Mouse (Mus musculus) layer of hippocampus, adult 11-12 months (tissue): Measurements from ENCODE around the gene Cops9.

ENCODE experiments used
- DNase-seq: peaks from one replicate; pipeline ENCODE4 v3.0.0; 2022; ENCODE audit warnings: low spot score

The Cops9 gene

DNA sequence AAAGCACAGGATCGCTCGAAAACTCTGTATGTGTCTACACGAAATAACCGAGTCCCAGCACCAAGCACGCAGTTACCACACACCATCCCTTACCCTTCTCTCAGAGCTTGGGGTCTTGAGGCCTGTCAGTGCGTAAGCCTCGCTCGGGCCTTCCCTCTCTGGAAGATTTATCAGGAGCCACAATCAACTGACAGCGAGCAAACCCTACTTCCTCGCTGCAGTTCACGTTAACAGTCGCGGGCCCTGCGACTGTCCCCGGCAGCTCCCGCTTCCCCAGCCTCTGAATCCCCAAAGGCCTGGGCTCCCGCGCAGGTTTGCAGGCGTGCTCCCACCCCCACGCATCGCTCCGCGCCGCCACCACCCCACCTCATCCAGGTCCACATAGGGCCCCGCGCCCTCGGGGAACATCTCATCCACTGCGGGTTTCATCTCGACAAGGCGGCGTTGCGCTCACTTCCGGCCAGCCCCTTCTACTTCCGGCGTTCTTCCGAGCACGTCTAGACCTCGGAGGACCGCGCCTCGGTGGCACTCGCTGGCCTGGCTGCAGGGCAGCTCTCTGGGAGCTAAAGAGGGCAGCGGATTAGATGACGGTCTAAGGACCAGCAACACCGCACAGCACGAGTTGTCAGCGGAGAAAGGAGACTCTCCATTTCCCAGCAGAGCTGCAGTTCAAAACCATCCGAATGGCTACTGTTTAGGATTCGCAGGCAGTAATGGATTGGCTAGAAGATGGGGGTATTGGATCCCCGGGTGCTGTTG lies at the start of gene Cops9:
TSS of gene Cops9 (minus strand) at position 472 of the 759 bp plus-strand sequence.
- peak; percentile 89 for DNase-seq

DNA sequence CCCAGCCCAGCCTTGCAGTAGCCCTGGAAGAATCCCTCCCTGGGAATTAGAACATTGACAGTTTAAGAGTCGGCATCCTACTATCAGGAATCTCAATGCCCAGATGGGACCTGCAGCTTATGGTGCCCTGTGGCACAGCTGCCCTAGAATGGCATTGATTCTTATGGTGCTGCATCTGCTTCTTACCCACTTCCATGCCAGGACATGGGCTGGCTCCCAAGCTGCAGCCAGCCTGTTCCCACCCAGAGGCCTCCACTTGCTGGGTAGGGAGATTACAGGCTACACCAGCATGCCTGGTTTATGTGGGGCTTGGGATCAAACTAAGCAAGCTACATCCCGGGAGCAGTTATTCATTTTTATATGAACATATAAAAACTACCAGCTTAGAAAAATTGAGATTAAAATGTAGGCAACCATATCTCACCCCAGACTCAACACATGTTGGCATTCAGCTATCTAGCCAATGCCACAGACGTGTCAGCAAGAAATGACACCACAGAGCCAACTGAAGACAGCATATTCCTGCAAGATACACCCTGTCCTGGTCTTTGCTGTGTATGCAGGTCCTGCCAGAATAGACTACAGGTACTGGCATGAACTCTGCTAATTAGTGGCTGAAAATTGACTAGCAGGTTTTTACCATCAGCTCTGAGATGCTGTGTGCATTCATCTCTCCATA lies 49.5 kb upstream of the Cops9 start:
- no peak for DNase-seq

GRCm38 (mm10) chr1:92686994-92687393 lies 45.2 kb upstream of the Cops9 start:
- DNase-seq, result no peak

DNA sequence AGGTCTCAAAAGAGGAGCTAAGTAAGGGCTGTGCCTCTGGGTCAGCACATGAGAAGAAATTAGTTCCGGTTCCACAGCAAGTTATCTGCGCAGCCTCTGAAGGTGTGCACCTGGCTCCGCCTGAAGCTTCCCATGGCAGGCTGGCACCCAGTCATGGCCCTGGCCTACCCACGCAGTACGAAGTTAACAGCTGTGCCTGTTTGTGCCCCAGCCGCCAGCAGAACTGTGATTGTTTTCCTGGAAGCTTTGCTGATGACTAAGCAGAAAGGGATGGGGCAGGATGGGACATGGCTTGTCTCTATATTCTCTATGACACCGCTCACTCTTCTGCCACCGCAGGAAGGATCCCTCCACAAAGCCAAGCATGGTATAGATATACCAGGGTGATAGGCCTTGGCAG lies 41.4 kb upstream of the Cops9 start:
- DNase-seq, result peak; percentile 65

DNA sequence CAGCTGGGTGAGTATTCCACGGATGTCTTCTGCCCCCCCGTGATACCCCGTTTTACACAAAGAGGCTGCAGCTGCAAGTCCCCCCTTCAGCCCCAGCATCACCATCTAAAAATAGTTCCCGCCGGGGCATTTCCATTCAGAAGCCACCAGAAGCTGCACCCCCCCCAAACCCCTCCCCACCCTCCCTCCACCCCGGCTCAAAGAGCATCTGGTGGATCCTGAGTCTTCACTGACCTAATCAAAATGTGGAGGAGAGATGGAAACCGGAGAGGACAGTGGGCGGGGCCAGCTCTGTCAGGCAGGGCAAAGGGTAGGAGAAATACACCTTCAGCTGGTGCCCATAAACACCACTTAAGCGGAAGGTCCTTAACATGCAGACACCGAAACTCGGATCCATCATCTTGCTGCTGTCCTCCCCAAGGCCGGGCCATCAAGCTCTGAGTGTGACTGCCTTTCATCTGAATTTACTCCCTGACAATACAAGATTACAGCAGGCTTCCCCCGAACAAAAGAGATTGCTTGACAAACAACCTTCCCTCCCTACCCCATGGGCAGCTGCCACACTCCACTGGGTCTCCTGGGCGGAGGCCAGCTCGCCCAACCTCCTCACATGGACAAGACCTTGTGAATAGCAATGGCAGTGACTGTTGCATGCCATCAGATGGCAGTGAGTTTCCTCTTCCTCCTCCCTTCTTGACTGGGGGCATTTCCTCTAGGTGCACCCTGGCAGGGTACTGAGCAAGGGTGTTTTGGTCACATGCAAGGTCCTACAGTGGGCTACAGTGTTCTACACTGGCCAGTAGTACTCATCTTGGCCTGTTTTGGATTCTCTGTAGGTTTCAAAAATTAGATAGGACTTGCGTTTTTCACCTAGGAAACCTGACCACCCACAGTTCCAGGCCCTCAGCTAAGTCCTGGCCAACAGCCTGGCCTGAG lies 39.2 kb upstream of the Cops9 start:
- DNase-seq, result no peak

DNA sequence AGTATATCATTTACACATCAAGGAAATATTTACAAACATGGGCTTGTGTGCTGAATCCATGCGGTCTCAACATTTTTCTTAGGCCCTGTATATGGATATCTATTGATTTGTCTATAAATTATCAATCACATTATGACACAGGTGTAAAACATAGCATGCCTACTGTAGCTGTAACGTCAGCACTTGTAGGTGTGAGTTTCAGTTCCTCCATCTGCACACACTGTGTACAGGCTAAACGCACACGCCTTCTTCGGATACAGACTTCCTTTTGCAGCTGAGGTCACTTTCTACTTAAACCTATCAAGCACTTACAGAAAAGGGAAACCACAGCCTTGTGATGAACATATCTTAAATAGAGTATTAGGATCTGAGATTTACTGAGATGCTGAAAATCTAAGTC lies 37.0 kb upstream of the Cops9 start:
- no peak for DNase-seq

GRCm38 (mm10) chr1:92676676-92676975 lies 34.8 kb upstream of the Cops9 start:
- DNase-seq, result no peak

DNA sequence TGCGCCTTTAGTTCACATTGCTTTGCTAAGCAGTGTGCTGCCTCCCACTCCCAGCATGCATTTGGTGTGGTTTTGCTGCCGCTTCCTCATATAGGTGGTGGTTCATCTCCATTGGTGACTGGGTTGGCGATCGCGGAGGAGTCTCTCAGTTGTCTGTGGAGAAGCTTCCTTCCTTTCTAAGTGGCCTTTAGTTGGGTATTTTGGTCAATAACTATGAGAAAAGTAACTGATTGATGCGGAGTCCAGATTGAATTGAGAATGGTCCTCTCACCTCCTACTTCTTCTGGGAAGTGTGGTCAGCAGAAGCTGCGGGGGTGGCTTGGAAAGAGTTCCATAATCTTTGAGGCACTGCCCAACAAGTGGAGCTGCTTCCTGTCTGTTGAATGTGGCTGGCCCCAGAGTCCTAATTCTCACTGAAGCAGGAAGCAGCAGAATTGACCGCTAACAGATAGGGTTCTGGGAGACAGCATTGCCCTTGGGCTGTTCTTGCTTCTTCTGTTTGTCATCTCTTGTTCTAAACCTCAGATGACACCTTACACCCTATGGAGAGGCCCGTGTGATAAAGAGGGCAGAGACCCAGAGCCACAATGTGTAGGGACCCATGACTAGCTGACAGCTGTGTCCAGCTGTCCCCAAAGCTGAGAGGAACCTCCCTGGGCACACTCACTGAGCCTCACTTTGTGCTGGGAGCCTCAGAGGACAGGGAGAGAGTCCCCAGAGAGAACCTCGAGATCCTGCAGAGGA lies 34.3 kb upstream of the Cops9 start:
- DNase-seq, result peak; percentile 23

DNA sequence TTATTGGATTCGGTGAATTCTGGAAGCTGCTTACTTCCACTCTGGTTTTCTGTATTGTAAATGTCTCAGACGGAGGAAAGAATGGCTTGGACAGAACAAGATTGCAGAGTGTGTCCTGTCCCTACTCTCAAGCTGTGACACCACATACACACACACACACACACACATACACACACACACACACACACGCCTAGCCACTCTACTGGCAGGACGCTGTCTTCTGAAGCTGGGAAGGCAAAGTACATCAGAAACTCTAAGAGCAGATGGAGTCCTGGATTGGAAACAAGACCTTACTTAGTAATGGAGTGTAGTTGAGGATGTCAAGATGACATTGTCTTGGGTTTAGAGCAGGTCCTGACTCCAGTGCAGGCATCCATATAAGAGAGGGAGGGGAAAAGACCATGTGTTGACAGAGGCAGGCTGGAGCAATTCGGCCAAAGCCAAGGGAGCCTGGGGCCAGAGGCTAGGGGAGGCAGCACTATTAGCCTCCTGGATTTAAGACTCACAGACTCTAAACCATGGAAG lies 31.5 kb upstream of the Cops9 start:
- no peak for DNase-seq

DNA sequence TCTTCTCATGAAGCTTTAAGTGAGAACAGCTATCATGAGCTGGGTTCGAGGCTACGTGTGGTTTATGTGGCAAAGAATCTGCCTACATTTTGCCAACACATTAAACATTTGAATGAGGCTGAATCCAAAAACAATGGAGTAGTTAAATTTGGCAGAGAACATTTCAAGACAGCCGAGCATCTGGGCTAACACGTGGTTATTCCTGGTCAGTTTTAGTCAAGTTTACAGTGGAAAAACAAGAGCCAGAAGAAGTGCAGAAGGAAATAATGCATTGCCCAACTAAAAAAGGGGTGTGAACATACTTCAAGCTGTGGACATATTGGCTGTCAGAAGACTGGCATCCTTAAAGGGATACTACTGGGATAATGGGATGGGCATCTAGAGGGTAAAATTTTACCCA lies 29.5 kb upstream of the Cops9 start:
- no peak for DNase-seq

DNA sequence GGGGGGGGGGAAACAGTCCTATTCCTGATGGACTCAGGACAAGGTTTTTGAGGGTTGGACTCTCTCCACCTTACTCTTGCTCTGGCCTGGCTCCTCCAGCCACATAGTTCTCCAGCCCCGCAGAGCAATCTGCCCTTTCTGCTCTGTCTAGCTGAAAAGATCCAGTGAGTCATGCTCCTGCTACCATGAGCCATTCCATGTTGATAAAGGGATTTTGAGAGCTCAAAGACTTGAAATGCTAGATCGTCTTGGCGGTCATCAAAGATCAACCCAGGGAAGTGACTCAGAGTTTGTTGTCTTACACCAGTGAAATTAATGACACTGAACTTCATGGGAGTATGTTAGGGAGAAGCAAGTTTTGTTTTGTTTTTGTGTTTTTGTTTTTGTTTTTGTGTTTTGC lies 27.6 kb upstream of the Cops9 start:
- DNase-seq, result no peak

DNA sequence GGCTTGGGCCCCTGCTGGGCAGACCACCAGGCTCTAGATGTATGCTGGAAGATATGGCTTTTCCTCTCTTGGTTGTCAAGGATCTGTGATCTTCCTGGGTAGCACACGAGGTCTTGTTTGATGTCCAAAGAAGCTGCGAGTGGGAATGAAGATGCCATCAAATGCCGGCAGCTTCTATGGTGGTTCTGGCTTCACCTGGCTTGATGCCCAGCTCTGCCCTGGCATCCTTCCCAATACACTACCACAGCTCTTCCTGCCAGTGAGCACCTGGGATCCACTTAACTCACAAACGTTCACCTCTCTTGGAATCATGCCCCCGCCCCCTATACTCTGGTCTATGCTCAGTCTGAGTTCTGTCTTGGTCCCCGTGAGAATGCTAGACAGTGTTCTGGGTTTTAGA lies 25.3 kb upstream of the Cops9 start:
- no peak for DNase-seq

- no peak for DNase-seq
These were observed 17.6 kb upstream of the Cops9 start for GRCm38 (mm10) chr1:92659392-92659791.

GRCm38 (mm10) chr1:92657025-92657820 lies 15.4 kb upstream of the Cops9 start:
- no peak for DNase-seq

GRCm38 (mm10) chr1:92654676-92655075 lies 12.9 kb upstream of the Cops9 start:
- DNase-seq, result no peak

GRCm38 (mm10) chr1:92653179-92653578 lies 11.4 kb upstream of the Cops9 start:
- DNase-seq, result no peak

DNA sequence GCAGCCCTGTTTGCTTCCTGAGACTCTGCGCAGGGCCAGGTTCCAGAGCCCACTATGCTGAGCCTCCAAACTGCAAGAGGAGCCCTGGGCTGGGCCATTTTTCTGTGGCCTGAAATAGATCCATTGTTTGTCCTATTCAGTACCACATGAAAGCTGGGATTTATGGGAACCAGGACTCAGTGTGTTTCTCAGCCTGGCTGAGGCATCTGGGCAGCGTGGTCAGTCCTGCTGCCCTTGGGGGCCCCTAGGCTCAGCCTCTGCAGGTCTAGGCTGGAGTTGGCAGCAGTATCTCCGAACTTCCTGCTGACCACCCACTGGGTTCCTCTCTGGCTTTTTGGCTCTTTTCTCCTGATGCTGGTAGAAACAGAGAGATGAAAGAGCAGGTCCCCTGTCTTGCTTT lies 9.7 kb upstream of the Cops9 start:
- DNase-seq, result no peak

- peak; percentile 73 for DNase-seq
These were observed 6.9 kb upstream of the Cops9 start, which contains the start of gene Otos for GRCm38 (mm10) chr1:92648673-92649072. TSS of gene Otos (minus strand) at chr1:92648841.

DNA sequence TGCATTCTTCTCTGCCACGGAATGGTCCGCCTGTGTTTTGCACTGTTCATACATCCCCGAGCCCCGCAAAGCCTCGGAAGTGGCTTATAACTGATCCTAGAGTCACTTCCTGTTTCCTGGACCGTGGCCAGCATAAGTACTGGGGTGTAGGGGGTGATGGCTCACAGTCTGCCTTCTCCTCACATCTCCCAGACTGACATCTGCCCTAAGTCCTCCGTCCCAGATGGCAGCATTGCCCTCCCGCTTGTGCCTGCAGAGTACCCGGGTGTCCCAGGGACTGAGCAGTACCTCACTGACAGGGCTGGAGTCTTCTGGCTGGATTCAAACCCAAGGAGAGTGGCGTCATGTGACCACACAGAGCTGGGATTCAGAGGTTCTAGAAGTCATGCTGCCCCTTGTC lies 6.4 kb upstream of the Cops9 start:
- DNase-seq, result no peak

GRCm38 (mm10) chr1:92647752-92648151 lies 6.0 kb upstream of the Cops9 start:
- peak; percentile 75 for DNase-seq

GRCm38 (mm10) chr1:92647026-92647425 lies 5.2 kb upstream of the Cops9 start:
- no peak for DNase-seq
